Mouse (Mus musculus) ES-E14 (cell line): Measurements from ENCODE around the gene Marco. TPM values are rescaled to one million over a fixed set of nuclear protein-coding genes. Genes with fewer than 3 reads are reported as not detected.

ENCODE experiments used
- DNase-seq: peaks from one replicate; pipeline ENCODE4 v3.0.0-alpha.2; 2013; ENCODE audit warnings: low read depth, low spot score
- H3K27ac ChIP-seq: 2 replicates; pipeline ENCODE4 v1.5.1; 2012; ENCODE audit warnings: low read depth, mild to moderate bottlenecking, low read length, moderate library complexity, mixed read lengths; ENCODE audit not compliant: poor library complexity, insufficient read depth, severe bottlenecking
- H3K36me3 ChIP-seq: 2 replicates; pipeline ENCODE4 v1.6.1; 2012; ENCODE audit warnings: mild to moderate bottlenecking, low read length, moderate library complexity, mixed read lengths; ENCODE audit not compliant: control insufficient read depth, poor library complexity, insufficient read depth, severe bottlenecking
- H3K4me1 ChIP-seq, 2 experiments: fragments of 150-350 bp in 1 of 2; sonication (generic) in 1 of 2; 2 replicates each; pipeline ENCODE4 v1.6.1; 2012; ENCODE audit warnings: low read length in 2 of 2, mild to moderate bottlenecking in 1 of 2, mixed read lengths in 1 of 2; ENCODE audit not compliant: control insufficient read depth in 2 of 2, insufficient read depth in 2 of 2, poor library complexity in 1 of 2
- H3K4me3 ChIP-seq, 2 experiments: fragments of 150-350 bp in 1 of 2; sonication (generic) in 1 of 2; 2 replicates each; pipeline ENCODE4 v1.5.1; 2012; ENCODE audit warnings: low read length in 2 of 2, low read depth in 1 of 2, mild to moderate bottlenecking in 1 of 2, mixed read lengths in 1 of 2; ENCODE audit not compliant: insufficient read depth in 1 of 2, poor library complexity in 1 of 2, severe bottlenecking in 1 of 2
- H3K9ac ChIP-seq: 2 replicates; pipeline ENCODE4 v1.6.1; 2012; ENCODE audit warnings: low read depth, mild to moderate bottlenecking, low read length, mixed read lengths; ENCODE audit not compliant: poor library complexity, insufficient read depth, severe bottlenecking
- H3K9me3 ChIP-seq: fragments of 150-350 bp; sonication (generic); 2 replicates; pipeline ENCODE4 v1.6.1; 2012; ENCODE audit warnings: low read depth, mild to moderate bottlenecking, low read length; ENCODE audit not compliant: control insufficient read depth, insufficient read depth
- CHD2 ChIP-seq: IDR thresholded peaks from 2 replicates; pipeline ENCODE4 v1.6.1; 2014; ENCODE audit warnings: mild to moderate bottlenecking, low read depth, low read length, inconsistent platforms
- HCFC1 ChIP-seq: IDR thresholded peaks from 2 replicates; pipeline ENCODE4 v1.6.1; 2012; ENCODE audit warnings: low read length, inconsistent platforms, borderline replicate concordance; ENCODE audit not compliant: insufficient read depth
- MAFK ChIP-seq: IDR thresholded peaks from 2 replicates; pipeline ENCODE4 v1.6.1; 2014; ENCODE audit warnings: mild to moderate bottlenecking, low read depth, low read length, inconsistent platforms; ENCODE audit not compliant: insufficient read depth
- ZC3H11A ChIP-seq: IDR thresholded peaks from 2 replicates; pipeline ENCODE4 v1.6.1; 2012; ENCODE audit warnings: low read depth, mild to moderate bottlenecking, inconsistent platforms, low read length, borderline replicate concordance
- ZNF384 ChIP-seq: IDR thresholded peaks from 2 replicates; pipeline ENCODE4 v1.6.1; 2012; ENCODE audit warnings: low read depth, low read length, inconsistent platforms
- in situ Hi-C, 2 experiments: fragments of 600-800 bp; cut with MboI; formaldehyde crosslinking; loops; one replicate each; pipeline ENCODE4 v1.15.1; 2025; ENCODE audit warnings: low sequenced_read_pairs in 2 of 2, inconsistent platforms in 1 of 2; ENCODE audit not compliant: unreplicated experiment in 2 of 2
- total RNA-seq: library from RNA; depleted of rRNA; stranded (reverse); fragments of 300-350 nt; gene quantifications from 2 replicates; pipeline ENCODE4 v1.2.3, GENCODE M21; 2012; rRNA removed

The Marco gene
- total RNA-seq = not detected in 2 replicates

- Histone ChIP-seq H3K36me3 (no peaks in the 10 kb centered on the region), H3K4me3 (no peak within 1 kb of the TSS), H3K9me3 (no peaks in the 10 kb centered on the region), H3K4me1 (no peaks in the 10 kb centered on the region), H3K27ac (no peak within 1 kb of the TSS), H3K9ac (no peak within 1 kb of the TSS)
- TF ChIP-seq ZNF384 = no peak
- no peak for TF ChIP-seq MAFK
- TF ChIP-seq CHD2 = no peak
- TF ChIP-seq HCFC1 = no peak
- no peak for TF ChIP-seq ZC3H11A
- in situ Hi-C loops = no loop called here
- no peak for DNase-seq
These were observed at the start of gene Marco for GRCm38 (mm10) chr1:120504924-120505323. TSS of gene Marco (minus strand) at chr1:120505024.

DNA sequence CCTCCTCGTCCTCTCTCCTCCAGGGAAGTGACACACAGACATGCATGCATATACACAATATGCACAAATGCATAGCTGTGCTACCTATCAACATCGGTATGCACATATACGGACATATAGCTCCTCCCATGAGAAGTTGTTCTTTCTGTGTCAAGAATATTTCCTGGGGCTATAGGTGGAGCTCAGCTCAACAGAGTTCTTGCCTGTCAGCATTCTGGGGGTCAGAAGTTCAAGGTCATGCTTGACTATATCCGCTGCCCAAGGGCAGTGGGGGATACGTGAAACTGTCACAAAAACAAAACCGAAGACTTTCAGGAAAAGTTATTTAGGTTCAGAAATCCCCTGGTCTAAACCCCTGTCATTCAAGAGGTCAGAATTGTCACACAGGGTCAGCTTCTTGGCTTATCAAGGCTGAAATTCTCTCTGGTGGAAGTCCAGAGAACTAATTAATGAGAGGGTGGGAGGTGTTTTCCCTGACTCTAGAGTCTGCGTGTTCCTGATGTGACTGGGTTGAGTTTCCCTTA lies 34.7 kb upstream of the Marco start:
- Histone ChIP-seq H3K4me3 (no peak overlapping the region), H3K9ac (no peak overlapping the region), H3K4me1 (no peaks in the 10 kb centered on the region; a peak in 1 of 4 replicates), H3K27ac (no peak overlapping the region), H3K9me3 (no peaks in the 10 kb centered on the region), H3K36me3 (no peaks in the 10 kb centered on the region)
- no peak for TF ChIP-seq MAFK
- TF ChIP-seq CHD2 = no peak
- TF ChIP-seq HCFC1 = no peak
- TF ChIP-seq ZC3H11A = no peak
- no peak for TF ChIP-seq ZNF384
- DNase-seq = no peak
- in situ Hi-C loops = loop anchor here (10.0 to 25.0 kb wide), 2 partner anchors 352 to 365 kb away; no protein-coding TSS in a partner anchor

GRCm38 (mm10) chr1:120536998-120537397 lies 32.2 kb upstream of the Marco start:
- no peaks in the 10 kb centered on the region; a peak in 1 of 4 replicates for H3K4me1 ChIP-seq
- in situ Hi-C loops = loop anchor here in 1 of 2 experiments (25.0 kb wide), 1 partner anchor 350 kb away; no protein-coding TSS in a partner anchor
- DNase-seq = no peak
- no peaks in the 10 kb centered on the region for H3K36me3 ChIP-seq
- no peak for TF ChIP-seq CHD2
- no peak for TF ChIP-seq ZC3H11A
- no peak for TF ChIP-seq MAFK
- no peak for TF ChIP-seq HCFC1
- TF ChIP-seq ZNF384 = no peak
- H3K9me3 ChIP-seq = no peaks in the 10 kb centered on the region
- no peak overlapping the region for H3K9ac ChIP-seq
- H3K4me3 ChIP-seq = no peak overlapping the region
- H3K27ac ChIP-seq = no peak overlapping the region

- Histone ChIP-seq H3K9ac (no peak overlapping the region), H3K27ac (no peak overlapping the region), H3K4me3 (no peak overlapping the region), H3K9me3 (no peaks in the 10 kb centered on the region), H3K4me1 (no peaks in the 10 kb centered on the region; a peak in 1 of 4 replicates), H3K36me3 (no peaks in the 10 kb centered on the region)
- no peak for DNase-seq
- in situ Hi-C loops = loop anchor here in 1 of 2 experiments (25.0 kb wide), 1 partner anchor 349 kb away; no protein-coding TSS in a partner anchor
- TF ChIP-seq CHD2 = no peak
- no peak for TF ChIP-seq ZNF384
- no peak for TF ChIP-seq ZC3H11A
- no peak for TF ChIP-seq HCFC1
- no peak for TF ChIP-seq MAFK
These were observed 31.1 kb upstream of the Marco start for GRCm38 (mm10) chr1:120535919-120536318.
